Mouse (Mus musculus): ENCODE results near the gene Fbxl5.
A peak's percentile ranks its signal among the peaks of the same experiment; 100 is the strongest.

The Fbxl5 gene

GRCm38 (mm10) chr5:43821538-43821937 is at the start of gene Fbxl5:
Gene Fbxl5, minus strand, starts transcription at chr5:43821638.
- DNase-seq (ENCODE audit: low spot score in 2 of 2): no peak

GRCm38 (mm10) chr5:43868711-43869600 is 47.5 kb upstream of the Fbxl5 start:
- DNase-seq (ENCODE audit: low spot score in 2 of 2): peak; percentile 20 to 36

- no peak for DNase-seq (ENCODE audit: low spot score in 2 of 2)
Measured at GRCm38 (mm10) chr5:43868253-43868652, 46.8 kb upstream of the Fbxl5 start, which contains the start of gene Cd38. Gene Cd38, plus strand, starts transcription at chr5:43868553.

DNA sequence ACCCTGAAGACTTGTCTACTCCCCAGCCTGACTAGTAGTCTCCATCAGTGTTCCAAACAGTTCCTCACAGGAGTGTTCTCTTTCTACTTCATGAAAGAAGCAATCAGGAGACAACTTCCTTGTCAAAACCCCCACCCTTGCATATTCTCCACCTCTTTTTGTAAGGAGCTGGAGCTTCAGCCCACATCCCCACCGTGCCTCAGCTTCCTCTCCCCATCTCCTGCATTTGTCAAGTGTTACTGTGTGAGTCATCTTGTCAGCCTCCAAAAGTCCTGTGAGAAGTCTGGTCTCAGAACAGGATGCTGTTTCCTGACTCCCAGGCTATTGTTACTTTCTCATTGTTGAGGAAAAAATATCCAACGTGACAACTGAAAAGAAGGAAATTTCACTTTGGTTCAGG is 43.9 kb upstream of the Fbxl5 start:
- no peak for DNase-seq (ENCODE audit: low spot score in 2 of 2)

- DNase-seq (ENCODE audit: low spot score in 2 of 2): no peak
Measured at GRCm38 (mm10) chr5:43863642-43864041, 42.2 kb upstream of the Fbxl5 start.

GRCm38 (mm10) chr5:43860670-43861431 is 39.4 kb upstream of the Fbxl5 start:
- no peak for DNase-seq (ENCODE audit: low spot score in 2 of 2)

- no peak for DNase-seq (ENCODE audit: low spot score in 2 of 2)
Measured at GRCm38 (mm10) chr5:43860096-43860495, 38.7 kb upstream of the Fbxl5 start.

- no peak for DNase-seq (ENCODE audit: low spot score in 2 of 2)
Measured at GRCm38 (mm10) chr5:43859663-43860062, 38.2 kb upstream of the Fbxl5 start.

GRCm38 (mm10) chr5:43855769-43856168 is 34.3 kb upstream of the Fbxl5 start:
- no peak for DNase-seq (ENCODE audit: low spot score in 2 of 2)

- DNase-seq (ENCODE audit: low spot score in 2 of 2): no peak
Measured at GRCm38 (mm10) chr5:43853868-43854488, 32.5 kb upstream of the Fbxl5 start.

- DNase-seq (ENCODE audit: low spot score in 2 of 2): no peak
Measured at GRCm38 (mm10) chr5:43853096-43853867, 31.8 kb upstream of the Fbxl5 start.

DNA sequence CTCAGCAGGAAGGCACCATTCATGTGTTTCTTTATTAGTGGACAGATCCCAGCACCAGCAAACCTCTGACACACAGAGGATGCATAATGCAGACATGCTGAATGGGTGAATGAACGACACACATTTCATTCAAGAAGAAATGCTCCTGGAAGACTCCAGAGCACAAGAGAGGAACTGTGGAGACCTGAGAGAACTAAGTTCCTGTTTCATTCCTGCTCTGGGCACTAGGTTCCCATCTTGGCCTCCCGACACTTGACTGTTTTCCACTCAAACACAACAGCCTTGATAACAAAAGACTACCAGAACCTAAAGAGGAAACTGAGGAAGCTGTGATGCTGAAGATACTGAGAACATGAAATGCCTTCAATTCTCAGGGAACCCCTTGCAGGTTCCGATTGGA is 26.8 kb upstream of the Fbxl5 start:
- DNase-seq (ENCODE audit: low spot score in 2 of 2): no peak

- DNase-seq (ENCODE audit: low spot score in 2 of 2): no peak
Measured at GRCm38 (mm10) chr5:43847555-43847954, 26.1 kb upstream of the Fbxl5 start.

DNA sequence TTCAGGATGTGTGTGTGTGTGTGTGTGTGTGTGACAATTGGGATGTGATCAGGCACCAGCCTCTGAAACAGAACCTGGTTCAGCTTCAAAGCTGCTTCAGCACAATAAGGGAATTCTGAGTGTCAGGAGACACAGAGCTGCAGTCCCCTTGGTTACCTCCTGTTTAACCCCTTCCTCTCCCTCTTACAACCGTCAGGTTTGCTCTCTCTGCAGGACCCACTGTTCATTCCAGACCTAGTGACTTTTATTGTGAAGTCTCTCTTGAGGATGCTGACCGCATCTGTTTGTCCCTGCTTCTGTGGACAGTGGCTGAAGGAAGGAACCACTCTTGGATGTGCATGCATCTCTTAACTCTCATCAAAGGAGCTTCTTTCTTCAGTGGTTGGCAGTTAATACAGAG is 24.8 kb upstream of the Fbxl5 start:
- DNase-seq (ENCODE audit: low spot score in 2 of 2): no peak

GRCm38 (mm10) chr5:43845646-43846045 is 24.2 kb upstream of the Fbxl5 start:
- DNase-seq (ENCODE audit: low spot score in 2 of 2): no peak

GRCm38 (mm10) chr5:43845083-43845482 is 23.6 kb upstream of the Fbxl5 start:
- no peak for DNase-seq (ENCODE audit: low spot score in 2 of 2)

DNA sequence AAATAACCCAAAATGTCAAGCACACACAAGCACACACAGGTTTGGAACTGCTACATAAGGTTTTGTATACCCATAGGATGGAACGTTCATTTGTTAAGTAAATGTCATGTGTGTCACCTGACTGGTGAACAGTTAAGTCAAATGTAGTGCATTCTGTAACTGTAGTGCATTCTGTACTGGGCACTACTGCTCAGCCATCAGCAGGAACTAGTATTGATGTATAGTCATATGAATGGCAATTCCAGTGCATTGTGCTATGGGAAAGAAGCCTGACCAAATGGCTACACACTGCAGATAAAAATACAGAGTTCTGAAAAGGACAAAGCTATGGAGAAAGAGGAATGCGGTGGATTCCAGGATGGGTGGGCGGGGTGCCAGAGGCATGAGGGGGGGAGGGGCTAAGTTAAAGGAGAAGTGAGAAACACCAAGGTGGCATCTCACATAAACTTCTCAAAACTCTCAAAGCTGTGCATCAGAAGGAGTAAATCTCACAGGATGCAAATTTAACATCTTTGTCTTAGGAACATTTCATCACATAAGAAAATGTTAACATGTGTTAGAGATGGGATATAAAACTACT is 21.2 kb upstream of the Fbxl5 start:
- no peak for DNase-seq (ENCODE audit: low spot score in 2 of 2)

- DNase-seq (ENCODE audit: low spot score in 2 of 2): no peak
Measured at GRCm38 (mm10) chr5:43842011-43842285, 20.5 kb upstream of the Fbxl5 start.

DNA sequence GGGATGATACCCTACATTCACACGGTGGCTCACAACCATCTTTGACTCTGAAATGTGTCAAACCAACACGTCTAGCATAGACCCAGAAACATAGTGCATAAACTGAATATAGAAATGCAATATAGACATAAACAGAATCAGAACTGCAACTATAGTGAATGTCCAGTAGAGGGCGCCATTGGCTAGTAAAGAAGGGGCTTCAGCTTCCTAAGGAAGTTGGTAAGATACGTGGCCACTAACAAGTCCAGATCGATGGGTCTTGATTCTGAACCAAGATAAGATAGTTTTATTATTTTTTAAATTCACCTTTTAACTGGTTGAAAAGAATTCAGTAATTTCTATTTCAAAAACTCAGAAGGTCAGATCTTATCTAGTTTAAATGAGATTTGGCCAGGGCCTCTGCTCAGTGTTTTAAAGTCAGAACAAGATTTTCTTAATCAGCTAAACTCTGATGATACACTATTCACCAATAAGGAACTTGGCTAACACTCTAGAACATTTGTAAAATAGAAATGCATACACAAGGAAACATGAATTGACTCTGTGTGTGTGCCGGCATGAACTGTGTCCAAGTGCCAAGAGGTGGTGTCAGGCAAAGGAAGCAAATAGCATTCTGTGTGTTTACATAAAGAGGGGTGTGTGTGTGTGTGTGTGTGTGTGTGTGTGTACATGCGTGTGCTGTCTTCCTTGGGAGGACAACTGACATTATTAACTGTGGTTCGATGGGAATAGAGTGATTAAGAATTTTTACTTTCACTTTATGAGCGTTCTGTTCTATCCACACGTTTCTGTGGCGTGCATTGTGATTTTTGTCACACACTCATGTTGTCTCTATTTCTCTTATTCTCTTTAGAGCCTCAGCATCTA is 19.9 kb upstream of the Fbxl5 start:
- peak; percentile 26 to 36 for DNase-seq (ENCODE audit: low spot score in 2 of 2)

DNA sequence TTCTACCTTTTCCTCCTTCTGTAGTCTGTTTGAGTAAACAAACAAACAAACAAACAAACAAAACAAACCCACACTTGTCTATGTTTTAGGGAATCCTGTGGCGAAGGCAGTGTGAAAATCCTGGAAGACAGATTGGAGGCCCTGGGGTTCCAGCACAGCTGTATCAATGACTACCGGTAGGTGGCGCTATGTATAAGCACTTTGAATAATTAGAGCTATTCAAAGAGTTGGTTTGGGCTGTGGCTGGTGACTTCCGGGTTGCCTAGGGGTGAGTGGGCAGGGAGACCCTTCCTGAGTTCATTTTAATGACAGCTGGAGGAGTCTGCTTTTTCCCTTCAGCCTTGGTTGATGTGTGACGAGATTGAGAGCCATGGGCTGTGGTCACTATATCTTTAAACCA is 15.9 kb upstream of the Fbxl5 start:
- peak; percentile 35 to 52 for DNase-seq (ENCODE audit: low spot score in 2 of 2)

DNA sequence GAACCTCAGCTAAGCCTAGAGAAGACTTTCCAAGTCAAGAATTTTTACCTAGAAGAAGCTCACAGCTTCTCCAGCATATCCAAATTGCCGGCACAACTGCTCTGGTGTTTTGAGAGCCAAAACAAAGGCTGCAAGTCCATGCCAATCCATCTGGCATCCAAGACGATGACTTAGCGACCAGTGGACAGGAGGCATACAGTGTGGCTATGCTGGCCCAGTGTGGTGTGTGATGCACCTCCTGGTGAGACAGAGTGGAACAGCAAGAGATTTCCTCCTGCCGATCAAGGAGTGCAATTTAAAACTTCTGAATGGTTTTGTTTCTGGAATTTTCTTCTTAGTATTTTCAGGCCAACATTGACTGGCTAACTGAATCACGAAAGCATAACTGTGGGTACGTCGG is 15.2 kb upstream of the Fbxl5 start:
- no peak for DNase-seq (ENCODE audit: low spot score in 2 of 2)
